Mouse (Mus musculus) central nervous system, embryonic 11.5 days (tissue): ENCODE measurements around the gene Nlrp9b. TPM values are rescaled to one million over a fixed set of nuclear protein-coding genes. Genes with fewer than 3 reads are reported as not detected.

Experiments used
- polyA plus RNA-seq: library from polyadenylated mRNA; depleted of rRNA; stranded (reverse); fragments of >200 nt; gene quantifications from 2 replicates; pipeline ENCODE4 v1.2.3, GENCODE M21; 2012; rRNA removed

Gene Nlrp9b
- 0.01 TPM in 1 of 2 replicates, not detected in the other for polyA plus RNA-seq

GRCm38 (mm10) chr7:19991165-19991564 is at the start of gene Nlrp9b:
Gene Nlrp9b, plus strand, starts transcription at chr7:19991465.

GRCm38 (mm10) chr7:19950589-19950988 is 40.7 kb upstream of the Nlrp9b start, which contains the start of gene Igsf23:
Gene Igsf23, minus strand, starts transcription at chr7:19950756.

GRCm38 (mm10) chr7:19964985-19965579 is 26.2 kb upstream of the Nlrp9b start, which contains the start of gene Ceacam20:
Gene Ceacam20, plus strand, starts transcription at chr7:19965412.

GRCm38 (mm10) chr7:20099380-20099779 is 108.1 kb downstream of the Nlrp9b start, which contains the start of gene Vmn1r91:
Gene Vmn1r91, plus strand, starts transcription at chr7:20099680.

GRCm38 (mm10) chr7:20122479-20122878 is 131.2 kb downstream of the Nlrp9b start, which contains the start of gene Gm16442:
Gene Gm16442, minus strand, starts transcription at chr7:20122579.

Other genes with a start within 250 kb of the Nlrp9b start
- 43.3 and 45.3 TPM in 2 replicates for gene Nectin2, start 241.0 kb upstream of the Nlrp9b start, polyA plus RNA-seq
- gene Bcam, start 220.4 kb upstream of the Nlrp9b start, polyA plus RNA-seq: 18.2 and 28.9 TPM in 2 replicates
- 0.34 and 0.46 TPM in 2 replicates for gene Cblc, start 194.7 kb upstream of the Nlrp9b start, polyA plus RNA-seq
- gene Bcl3, start 168.7 kb upstream of the Nlrp9b start, polyA plus RNA-seq: 0.60 and 1.0 TPM in 2 replicates
- gene Gm19345, start 139.5 kb upstream of the Nlrp9b start, polyA plus RNA-seq: 0.24 and 0.29 TPM in 2 replicates
- not detected in 2 replicates for gene Ceacam16, start 130.2 kb upstream of the Nlrp9b start, polyA plus RNA-seq
- gene Ceacam19, start 103.5 kb upstream of the Nlrp9b start, polyA plus RNA-seq: not detected in 2 replicates
- gene Pvr, start 70.3 kb upstream of the Nlrp9b start, polyA plus RNA-seq: 3.6 and 8.4 TPM in 2 replicates
- 0.06 and 0.12 TPM in 2 replicates for gene Igsf23, start 40.7 kb upstream of the Nlrp9b start, polyA plus RNA-seq
- not detected in 2 replicates for gene Ceacam20, start 26.1 kb upstream of the Nlrp9b start, polyA plus RNA-seq
- gene Vmn1r91, start 108.2 kb downstream of the Nlrp9b start, polyA plus RNA-seq: not detected in 2 replicates
- gene Gm16442, start 131.1 kb downstream of the Nlrp9b start, polyA plus RNA-seq: not detected in 2 replicates
- not detected in 2 replicates for gene Vmn1r93, start 147.6 kb downstream of the Nlrp9b start, polyA plus RNA-seq
- not detected in 2 replicates for gene Vmn1r94, start 176.9 kb downstream of the Nlrp9b start, polyA plus RNA-seq
- gene Vmn1r95, start 202.2 kb downstream of the Nlrp9b start, polyA plus RNA-seq: not detected in 2 replicates
- gene Gm6164, start 214.1 kb downstream of the Nlrp9b start, polyA plus RNA-seq: not detected in 2 replicates
- not detected in 2 replicates for gene Gm4498, start 242.4 kb downstream of the Nlrp9b start, polyA plus RNA-seq